Mouse (Mus musculus): ENCODE measurements around the gene Ift43. TPM values are rescaled to one million over a fixed set of nuclear protein-coding genes. Genes with fewer than 3 reads are reported as not detected.

Ift43 gene
- total RNA-seq, 1 experiment from 2014 or later: not detected

GRCm38 (mm10) chr12:86105546-86105945 is 23.2 kb downstream of the Ift43 start:
- ATAC-seq (replicated peaks in 1 of 2; ENCODE audit: insufficient read depth in 1 of 2, low FRiP score in 2 of 2, low TSS enrichment in 1 of 2, low read depth in 1 of 2, poor library complexity in 2 of 2, severe bottlenecking in 2 of 2): no peak

- no peak for ATAC-seq (replicated peaks in 1 of 2; ENCODE audit: insufficient read depth in 1 of 2, low FRiP score in 2 of 2, low TSS enrichment in 1 of 2, low read depth in 1 of 2, poor library complexity in 2 of 2, severe bottlenecking in 2 of 2)
These were observed 23.7 kb downstream of the Ift43 start for GRCm38 (mm10) chr12:86106086-86106485.

GRCm38 (mm10) chr12:86107645-86108044 is 25.3 kb downstream of the Ift43 start:
- no peak for ATAC-seq (replicated peaks in 1 of 2; ENCODE audit: insufficient read depth in 1 of 2, low FRiP score in 2 of 2, low TSS enrichment in 1 of 2, low read depth in 1 of 2, poor library complexity in 2 of 2, severe bottlenecking in 2 of 2)

- no peak for ATAC-seq (replicated peaks in 1 of 2; ENCODE audit: insufficient read depth in 1 of 2, low FRiP score in 2 of 2, low TSS enrichment in 1 of 2, low read depth in 1 of 2, poor library complexity in 2 of 2, severe bottlenecking in 2 of 2)
These were observed 27.2 kb downstream of the Ift43 start for GRCm38 (mm10) chr12:86109531-86109930.

- ATAC-seq (replicated peaks in 1 of 2; ENCODE audit: insufficient read depth in 1 of 2, low FRiP score in 2 of 2, low TSS enrichment in 1 of 2, low read depth in 1 of 2, poor library complexity in 2 of 2, severe bottlenecking in 2 of 2): no peak
These were observed 28.3 kb downstream of the Ift43 start for GRCm38 (mm10) chr12:86110637-86111036.

GRCm38 (mm10) chr12:86116295-86116835 is 34.0 kb downstream of the Ift43 start:
- no peak for ATAC-seq (replicated peaks in 1 of 2; ENCODE audit: insufficient read depth in 1 of 2, low FRiP score in 2 of 2, low TSS enrichment in 1 of 2, low read depth in 1 of 2, poor library complexity in 2 of 2, severe bottlenecking in 2 of 2)

GRCm38 (mm10) chr12:86124016-86124415 is 41.7 kb downstream of the Ift43 start:
- ATAC-seq (replicated peaks in 1 of 2; ENCODE audit: insufficient read depth in 1 of 2, low FRiP score in 2 of 2, low TSS enrichment in 1 of 2, low read depth in 1 of 2, poor library complexity in 2 of 2, severe bottlenecking in 2 of 2): no peak

- ATAC-seq (replicated peaks in 1 of 2; ENCODE audit: insufficient read depth in 1 of 2, low FRiP score in 2 of 2, low TSS enrichment in 1 of 2, low read depth in 1 of 2, poor library complexity in 2 of 2, severe bottlenecking in 2 of 2): no peak
These were observed 45.8 kb downstream of the Ift43 start for GRCm38 (mm10) chr12:86128122-86128521.

- no peak for ATAC-seq (replicated peaks in 1 of 2; ENCODE audit: insufficient read depth in 1 of 2, low FRiP score in 2 of 2, low TSS enrichment in 1 of 2, low read depth in 1 of 2, poor library complexity in 2 of 2, severe bottlenecking in 2 of 2)
These were observed 46.7 kb downstream of the Ift43 start for GRCm38 (mm10) chr12:86129005-86129404.

- ATAC-seq (replicated peaks in 1 of 2; ENCODE audit: insufficient read depth in 1 of 2, low FRiP score in 2 of 2, low TSS enrichment in 1 of 2, low read depth in 1 of 2, poor library complexity in 2 of 2, severe bottlenecking in 2 of 2): no peak
These were observed 47.4 kb downstream of the Ift43 start for GRCm38 (mm10) chr12:86129696-86130095.

GRCm38 (mm10) chr12:86132799-86133198 is 50.5 kb downstream of the Ift43 start:
- ATAC-seq (replicated peaks in 1 of 2; ENCODE audit: insufficient read depth in 1 of 2, low FRiP score in 2 of 2, low TSS enrichment in 1 of 2, low read depth in 1 of 2, poor library complexity in 2 of 2, severe bottlenecking in 2 of 2): peak in 1 of 2 experiments; percentile 45; a peak in 1 of 4 replicates

- ATAC-seq (replicated peaks in 1 of 2; ENCODE audit: insufficient read depth in 1 of 2, low FRiP score in 2 of 2, low TSS enrichment in 1 of 2, low read depth in 1 of 2, poor library complexity in 2 of 2, severe bottlenecking in 2 of 2): no peak
These were observed 53.4 kb downstream of the Ift43 start for GRCm38 (mm10) chr12:86135691-86136090.

- no peak for ATAC-seq (replicated peaks in 1 of 2; ENCODE audit: insufficient read depth in 1 of 2, low FRiP score in 2 of 2, low TSS enrichment in 1 of 2, low read depth in 1 of 2, poor library complexity in 2 of 2, severe bottlenecking in 2 of 2)
These were observed 56.4 kb downstream of the Ift43 start for GRCm38 (mm10) chr12:86138696-86139095.

GRCm38 (mm10) chr12:86142389-86142788 is 60.0 kb downstream of the Ift43 start:
- no peak for ATAC-seq (replicated peaks in 1 of 2; ENCODE audit: insufficient read depth in 1 of 2, low FRiP score in 2 of 2, low TSS enrichment in 1 of 2, low read depth in 1 of 2, poor library complexity in 2 of 2, severe bottlenecking in 2 of 2)

- no peak for ATAC-seq (replicated peaks in 1 of 2; ENCODE audit: insufficient read depth in 1 of 2, low FRiP score in 2 of 2, low TSS enrichment in 1 of 2, low read depth in 1 of 2, poor library complexity in 2 of 2, severe bottlenecking in 2 of 2)
These were observed 63.9 kb downstream of the Ift43 start for GRCm38 (mm10) chr12:86146246-86146645.

- ATAC-seq (replicated peaks in 1 of 2; ENCODE audit: insufficient read depth in 1 of 2, low FRiP score in 2 of 2, low TSS enrichment in 1 of 2, low read depth in 1 of 2, poor library complexity in 2 of 2, severe bottlenecking in 2 of 2): no peak
These were observed 65.9 kb downstream of the Ift43 start for GRCm38 (mm10) chr12:86148271-86148670.

GRCm38 (mm10) chr12:86149087-86149486 is 66.7 kb downstream of the Ift43 start:
- ATAC-seq (replicated peaks in 1 of 2; ENCODE audit: insufficient read depth in 1 of 2, low FRiP score in 2 of 2, low TSS enrichment in 1 of 2, low read depth in 1 of 2, poor library complexity in 2 of 2, severe bottlenecking in 2 of 2): no peak

GRCm38 (mm10) chr12:86151941-86152340 is 69.6 kb downstream of the Ift43 start:
- ATAC-seq (replicated peaks in 1 of 2; ENCODE audit: insufficient read depth in 1 of 2, low FRiP score in 2 of 2, low TSS enrichment in 1 of 2, low read depth in 1 of 2, poor library complexity in 2 of 2, severe bottlenecking in 2 of 2): no peak

GRCm38 (mm10) chr12:86153213-86153957 is 71.0 kb downstream of the Ift43 start:
- no peak for ATAC-seq (replicated peaks in 1 of 2; ENCODE audit: insufficient read depth in 1 of 2, low FRiP score in 2 of 2, low TSS enrichment in 1 of 2, low read depth in 1 of 2, poor library complexity in 2 of 2, severe bottlenecking in 2 of 2)
